Mouse (Mus musculus) embryo, embryonic 11 days (tissue): ENCODE results near the gene Hils1.
"Not testable (repeated sequence)": the region's sequence is repeated elsewhere in the genome, so short reads cannot be mapped to it uniquely, and the experiment has no call there.

Source experiments
- DNase-seq: peaks from one replicate; pipeline ENCODE4 v3.0.0-alpha.2; 2015

The Hils1 gene

DNA sequence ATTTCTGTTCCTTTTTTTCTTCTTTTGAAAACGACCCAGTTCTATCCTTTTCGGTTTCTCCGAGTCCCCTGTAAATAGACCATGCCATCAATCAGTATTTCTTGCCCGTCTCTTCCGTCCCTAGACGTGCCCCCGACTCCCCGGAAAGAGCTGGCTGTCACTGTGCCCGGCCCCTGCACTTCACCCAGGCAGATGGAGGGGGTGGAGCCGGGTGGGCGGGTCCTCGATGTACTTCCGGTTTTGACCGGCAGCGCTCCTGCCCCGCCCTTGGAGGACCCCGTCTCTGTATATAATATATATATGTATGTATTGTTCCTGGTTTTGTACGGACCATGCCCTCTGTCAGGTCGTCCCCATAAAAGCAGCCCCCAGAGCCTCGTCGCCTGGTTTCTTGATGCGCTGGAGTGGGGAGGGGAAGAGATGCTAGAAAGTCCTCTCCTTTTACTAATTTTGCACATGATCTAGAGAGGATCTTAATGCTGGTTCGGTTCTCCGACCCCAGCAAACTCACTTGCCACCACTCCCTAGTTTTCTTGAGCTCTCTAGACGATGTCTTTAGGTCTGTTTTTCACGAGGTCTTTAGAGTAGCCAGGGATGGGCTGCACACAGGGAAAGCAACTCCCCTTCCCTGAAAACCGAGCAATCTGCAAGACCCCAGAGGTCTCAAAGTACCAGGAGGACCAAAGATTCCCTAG lies 39.3 kb downstream of the Hils1 start:
- DNase-seq: peak; percentile 90

DNA sequence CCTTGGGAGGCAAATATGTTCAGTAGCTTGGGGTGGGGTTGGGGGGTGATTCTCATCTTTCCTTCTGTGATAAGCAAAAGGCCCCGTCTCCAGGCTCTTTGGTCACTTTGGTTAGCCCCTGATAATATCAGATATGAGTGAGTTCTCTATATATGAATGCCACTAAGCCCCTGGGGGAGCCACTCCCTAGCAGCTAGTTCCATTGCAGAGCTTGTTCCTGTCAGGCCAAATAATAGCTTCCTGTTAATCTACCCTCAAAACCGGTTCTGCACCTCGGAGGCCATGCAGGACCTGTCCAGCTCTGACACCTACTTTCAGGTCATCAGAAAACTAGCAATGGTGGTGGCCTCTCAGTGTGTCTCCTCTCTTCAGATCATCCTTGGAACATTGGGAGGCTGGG lies 40.0 kb downstream of the Hils1 start:
- DNase-seq: no peak

DNA sequence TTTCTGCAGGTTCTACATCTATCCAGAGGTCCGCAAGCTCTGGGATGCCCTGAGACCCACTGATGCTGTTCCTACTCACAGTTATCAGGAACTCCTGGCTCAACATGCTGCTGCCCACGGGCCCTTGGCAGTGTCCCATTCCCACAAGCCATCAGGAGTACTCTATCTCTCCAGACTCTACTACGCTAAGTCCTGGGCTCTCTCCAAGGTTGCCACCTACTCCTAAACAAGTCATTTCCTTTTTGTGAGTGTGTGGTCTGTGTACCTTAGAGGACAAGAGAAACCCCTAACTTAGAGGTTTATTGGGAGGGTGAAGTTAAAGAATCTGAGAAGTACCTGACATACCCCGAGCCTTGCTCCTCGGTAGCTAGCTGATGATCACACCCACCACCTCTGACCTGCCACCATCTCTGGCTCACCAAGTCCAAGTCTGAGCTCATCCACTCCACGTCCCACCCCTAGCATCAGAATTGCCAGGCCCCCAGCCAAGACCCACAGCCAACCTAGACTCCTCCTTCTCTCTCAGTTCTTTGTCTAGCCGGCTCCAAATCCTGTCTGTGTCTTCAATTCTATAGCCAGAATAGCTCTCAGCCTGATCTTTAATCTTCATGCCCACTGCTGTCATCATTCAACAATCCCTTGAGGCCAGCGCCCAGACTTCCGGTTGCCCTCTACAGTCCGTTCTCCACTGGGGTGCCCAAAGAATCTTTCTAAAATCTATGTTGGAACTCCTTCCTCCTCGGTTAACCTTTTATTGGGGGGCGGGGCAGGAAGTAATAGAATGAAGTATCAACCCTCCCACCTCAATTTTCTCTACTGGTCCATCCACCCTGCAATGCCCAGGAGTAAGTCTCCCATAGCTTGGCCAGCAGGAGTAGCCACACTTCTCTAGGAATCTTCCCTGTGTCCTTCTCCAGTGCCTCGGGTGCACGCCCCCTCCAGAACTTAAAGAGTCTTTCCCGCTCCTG lies 41.6 kb downstream of the Hils1 start:
- DNase-seq: no peak

GRCm38 (mm10) chr11:95009629-95010014 lies 42.2 kb downstream of the Hils1 start, which contains the start of gene Samd14:
TSS of gene Samd14 (plus strand) at chr11:95009879.
- DNase-seq: peak; percentile 89

DNA sequence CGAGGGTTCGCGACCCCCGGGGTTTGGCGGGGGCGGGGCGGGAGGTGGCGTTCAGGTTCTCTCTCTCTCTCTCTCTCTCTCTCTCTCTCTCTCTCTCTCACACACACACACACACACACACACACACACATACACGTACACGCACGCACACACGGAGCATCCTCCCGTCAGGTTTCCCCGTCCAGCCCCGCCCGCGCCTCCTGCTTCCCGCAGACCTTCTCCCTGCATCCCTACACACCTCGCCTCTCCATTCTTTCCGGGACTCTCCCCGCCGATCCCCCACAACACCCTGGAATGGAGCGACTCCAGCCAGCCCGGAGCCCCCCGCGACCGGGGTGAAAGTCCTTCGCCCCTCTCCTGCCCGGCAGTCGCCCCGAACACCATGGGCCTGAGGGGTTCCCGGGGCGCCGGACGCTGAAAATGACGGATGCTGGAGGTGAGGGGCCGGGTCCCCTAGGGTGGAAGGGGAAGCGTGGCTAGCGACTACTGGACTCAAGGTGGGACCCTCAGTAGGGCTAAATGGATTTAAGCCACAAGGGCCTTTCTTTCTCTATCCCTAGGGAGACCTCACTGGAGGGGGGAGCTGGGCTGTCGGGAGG lies 42.8 kb downstream of the Hils1 start:
- peak; percentile 52 for DNase-seq

GRCm38 (mm10) chr11:95010841-95011403 lies 43.5 kb downstream of the Hils1 start:
- not testable (repeated sequence) for DNase-seq

- no peak for DNase-seq
Measured at GRCm38 (mm10) chr11:95011416-95011815, 44.0 kb downstream of the Hils1 start.

- no peak for DNase-seq
Measured at GRCm38 (mm10) chr11:95012075-95012474, 44.7 kb downstream of the Hils1 start.

GRCm38 (mm10) chr11:95012487-95012886 lies 45.1 kb downstream of the Hils1 start:
- no peak for DNase-seq

DNA sequence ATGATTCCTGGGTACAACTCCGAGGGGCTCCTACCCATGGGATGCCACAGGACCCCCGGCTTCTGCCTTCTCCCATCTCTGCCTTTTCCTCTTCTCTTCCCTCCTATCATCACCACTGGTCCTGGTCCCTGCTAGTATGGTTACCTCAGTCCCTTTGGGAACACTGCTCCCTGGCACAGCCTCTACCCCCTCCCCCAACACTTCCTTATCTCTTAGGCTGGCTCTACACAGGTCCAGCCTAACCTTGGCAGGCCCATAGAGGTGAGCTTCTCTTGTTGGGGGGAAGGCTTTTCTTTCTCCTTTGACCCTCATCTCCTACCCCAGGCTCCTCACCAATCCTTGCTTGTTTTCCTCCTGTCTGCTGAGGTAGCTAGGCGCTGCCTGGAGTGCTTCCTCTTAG lies 48.1 kb downstream of the Hils1 start:
- DNase-seq: no peak
